Mouse (Mus musculus): Measurements from ENCODE around the gene Agl. TPM values are rescaled to one million over a fixed set of nuclear protein-coding genes. Genes with fewer than 3 reads are reported as not detected.
A peak's percentile ranks its signal among the peaks of the same experiment; 100 is the strongest.

The Agl gene
- 16.1 and 17.0 TPM in 2 replicates for polyA plus RNA-seq (2016; fragmentation: Nextera tagmentation; extraction: Ambion mirVana)

DNA sequence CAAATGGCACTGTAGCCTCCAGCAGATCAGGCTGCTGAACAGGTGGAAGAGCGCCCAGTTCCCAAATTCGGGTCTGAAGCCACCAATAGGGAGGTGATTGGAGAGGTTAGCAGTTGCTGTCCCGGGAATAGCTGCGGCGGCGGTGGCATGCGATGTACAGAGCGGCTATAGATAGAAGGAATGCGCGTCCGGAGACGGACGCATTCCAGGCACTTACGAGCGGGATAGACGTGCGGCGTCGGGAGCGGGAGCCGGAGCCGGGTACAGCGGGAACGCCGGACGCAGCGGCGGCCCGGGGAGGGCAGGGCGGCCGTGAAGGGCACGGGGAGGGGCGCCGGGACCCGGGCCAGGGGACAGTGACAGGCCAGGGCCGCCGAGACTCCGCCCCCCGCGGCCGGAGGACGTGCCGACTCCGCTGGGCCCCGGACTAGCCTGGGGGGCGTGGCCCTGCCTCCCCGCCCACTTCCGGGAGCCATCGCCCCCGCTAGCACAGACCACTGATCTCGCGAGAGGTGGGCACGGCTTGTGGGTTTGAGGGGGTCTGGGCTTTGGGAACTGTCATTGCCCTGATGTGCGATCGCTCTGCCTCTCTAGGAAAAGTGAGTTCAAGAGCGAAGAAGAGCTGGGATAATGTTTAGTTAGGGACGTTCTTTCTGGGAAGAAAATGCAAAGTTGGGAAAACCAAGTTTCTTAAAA is at the start of gene Agl:
TSS of gene Agl (minus strand) at position 356 of the 696 bp plus-strand sequence.
- no peaks in the 10 kb centered on the region for H3K36me3 ChIP-seq
- H3K9me3 ChIP-seq, result no peaks in the 10 kb centered on the region
- no peaks in the 10 kb centered on the region for H3K27me3 ChIP-seq
- peak within 1 kb of the TSS; percentile 84 for H3K27ac ChIP-seq (replicated peaks)
- peak within 1 kb of the TSS; percentile 84 for H3K4me3 ChIP-seq
- H3K4me1 ChIP-seq, result peaks cover 12% of the 10 kb centered on the region
- peak within 1 kb of the TSS; percentile 80 for H3K9ac ChIP-seq (replicated peaks)
- peak; percentile 100 for ATAC-seq (ENCODE audit: low FRiP score, low read depth)
- WGBS, result under 1% methylated on average over 54 of the region's 57 CpGs
- H3K4me2 ChIP-seq (replicated peaks), result peak within 1 kb of the TSS; percentile 70

DNA sequence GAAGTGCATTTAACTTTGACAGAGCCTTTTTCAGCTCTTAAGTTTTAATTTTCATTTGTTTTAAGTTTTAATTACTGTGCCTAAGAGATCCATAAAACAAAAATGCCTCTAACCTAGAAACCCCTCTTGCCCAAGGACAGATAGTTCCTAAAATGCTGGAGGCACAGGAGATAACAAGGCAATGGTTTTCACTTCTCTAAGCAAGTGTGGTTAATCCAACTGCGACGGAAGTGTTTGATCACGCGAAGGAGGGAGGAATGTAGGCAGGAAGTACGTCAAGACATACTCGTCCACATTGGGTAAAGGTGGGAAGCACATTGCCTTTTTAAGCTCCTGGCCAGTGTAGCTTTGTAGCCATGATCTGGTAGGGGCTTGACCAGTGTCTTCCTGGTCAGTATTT is 49.6 kb upstream of the Agl start:
- Histone ChIP-seq H3K4me1 (0 out of 2 replicates have a peak, but pooled peaks cover 6% of the 10 kb centered on the region), H3K36me3 (no peaks in the 10 kb centered on the region), H3K4me2 (replicated peaks) (no peak overlapping the region), H3K9me3 (no peaks in the 10 kb centered on the region), H3K27me3 (no peaks in the 10 kb centered on the region; the same call in 1 of the 2 replicates), H3K9ac (replicated peaks) (no peak overlapping the region), H3K4me3 (no peak overlapping the region), H3K27ac (replicated peaks) (no peak overlapping the region)
- no peak for ATAC-seq (ENCODE audit: low FRiP score, low read depth)
- WGBS, result 86% methylated on average over 6 of the region's 6 CpGs

DNA sequence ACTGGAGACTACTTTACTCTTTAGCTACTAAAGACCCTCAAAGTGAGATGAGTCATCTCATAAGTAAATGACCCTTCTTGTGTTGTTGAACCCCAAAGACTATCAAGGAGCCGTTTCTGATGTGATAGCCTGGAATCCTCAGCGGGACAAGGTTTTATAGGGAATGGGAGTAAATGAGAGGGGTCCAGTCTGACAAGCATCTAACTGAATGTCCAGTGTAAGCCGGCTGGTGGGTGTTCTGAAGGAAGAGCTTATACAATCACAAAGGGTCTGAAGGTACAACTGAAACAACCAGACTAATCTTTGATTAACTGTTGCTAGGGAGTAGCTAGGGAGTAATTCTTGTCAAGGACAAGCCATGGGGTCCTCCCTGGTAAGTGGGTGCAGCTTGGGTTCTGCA is 44.5 kb upstream of the Agl start:
- ATAC-seq (ENCODE audit: low FRiP score, low read depth), result no peak
- no peak overlapping the region for H3K9ac ChIP-seq (replicated peaks)
- no peaks in the 10 kb centered on the region for H3K4me1 ChIP-seq
- H3K36me3 ChIP-seq, result no peaks in the 10 kb centered on the region
- H3K4me2 ChIP-seq (replicated peaks), result no peak overlapping the region
- H3K9me3 ChIP-seq, result no peaks in the 10 kb centered on the region
- no peak overlapping the region for H3K27ac ChIP-seq (replicated peaks)
- no peak overlapping the region for H3K4me3 ChIP-seq
- H3K27me3 ChIP-seq, result no peaks in the 10 kb centered on the region
- 89% methylated on average over 3 of the region's 3 CpGs for WGBS

- Histone ChIP-seq H3K27ac (replicated peaks) (no peak overlapping the region), H3K9ac (replicated peaks) (no peak overlapping the region), H3K27me3 (no peaks in the 10 kb centered on the region), H3K4me2 (replicated peaks) (no peak overlapping the region), H3K4me1 (no peaks in the 10 kb centered on the region), H3K36me3 (no peaks in the 10 kb centered on the region), H3K9me3 (no peaks in the 10 kb centered on the region), H3K4me3 (no peak overlapping the region)
- WGBS, result 97% methylated on average over 1 of the region's 1 CpGs
- no peak for ATAC-seq (ENCODE audit: low FRiP score, low read depth)
These were observed 42.4 kb upstream of the Agl start for GRCm38 (mm10) chr3:116850376-116850775.

DNA sequence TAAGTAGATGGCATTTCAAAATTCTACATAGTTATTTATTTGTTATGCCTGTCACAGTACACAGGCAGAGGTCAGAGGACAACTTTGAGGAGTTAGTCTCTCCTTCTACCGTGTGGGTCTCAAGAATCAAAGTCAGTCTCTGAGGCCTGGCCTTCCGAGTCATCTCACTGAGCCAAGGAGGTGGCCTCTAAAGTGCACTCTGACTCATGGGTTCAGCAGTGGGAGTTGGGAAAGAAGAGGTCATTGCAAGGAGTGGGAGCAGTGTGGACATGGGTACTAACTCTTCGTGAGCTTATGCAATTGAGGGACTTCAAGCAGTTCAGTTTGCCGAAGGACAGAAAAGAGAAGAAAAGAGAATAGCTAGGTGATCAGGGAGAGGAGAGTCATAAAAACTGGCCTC is 41.0 kb upstream of the Agl start:
- H3K9me3 ChIP-seq, result no peaks in the 10 kb centered on the region
- ATAC-seq (ENCODE audit: low FRiP score, low read depth), result no peak
- WGBS, result 90% methylated on average over 4 of the region's 4 CpGs

GRCm38 (mm10) chr3:116848099-116848498 is 40.1 kb upstream of the Agl start:
- Histone ChIP-seq H3K4me2 (replicated peaks) (no peak overlapping the region), H3K9ac (replicated peaks) (no peak overlapping the region), H3K27me3 (no peaks in the 10 kb centered on the region), H3K36me3 (no peaks in the 10 kb centered on the region), H3K4me1 (no peaks in the 10 kb centered on the region), H3K9me3 (no peaks in the 10 kb centered on the region), H3K4me3 (no peak overlapping the region), H3K27ac (replicated peaks) (no peak overlapping the region)
- WGBS, result 96% methylated on average over 1 of the region's 1 CpGs
- ATAC-seq (ENCODE audit: low FRiP score, low read depth), result no peak

More for the DNA sequence above, 41.0 kb upstream of the Agl start:
- H3K9ac ChIP-seq (replicated peaks), result no peak overlapping the region
- no peaks in the 10 kb centered on the region for H3K4me1 ChIP-seq
- no peaks in the 10 kb centered on the region for H3K27me3 ChIP-seq
- no peak overlapping the region for H3K27ac ChIP-seq (replicated peaks)
- H3K4me3 ChIP-seq, result no peak overlapping the region
- H3K36me3 ChIP-seq, result no peaks in the 10 kb centered on the region
- no peak overlapping the region for H3K4me2 ChIP-seq (replicated peaks)

GRCm38 (mm10) chr3:116846084-116846483 is 38.1 kb upstream of the Agl start:
- ATAC-seq (ENCODE audit: low FRiP score, low read depth), result no peak
- WGBS, result 85% methylated on average over 4 of the region's 4 CpGs
- H3K4me2 ChIP-seq (replicated peaks), result no peak overlapping the region
- no peaks in the 10 kb centered on the region for H3K9me3 ChIP-seq
- H3K9ac ChIP-seq (replicated peaks), result no peak overlapping the region
- H3K27me3 ChIP-seq, result no peaks in the 10 kb centered on the region
- no peak overlapping the region for H3K27ac ChIP-seq (replicated peaks)
- no peaks in the 10 kb centered on the region for H3K36me3 ChIP-seq
- no peaks in the 10 kb centered on the region for H3K4me1 ChIP-seq
- H3K4me3 ChIP-seq, result no peak overlapping the region

DNA sequence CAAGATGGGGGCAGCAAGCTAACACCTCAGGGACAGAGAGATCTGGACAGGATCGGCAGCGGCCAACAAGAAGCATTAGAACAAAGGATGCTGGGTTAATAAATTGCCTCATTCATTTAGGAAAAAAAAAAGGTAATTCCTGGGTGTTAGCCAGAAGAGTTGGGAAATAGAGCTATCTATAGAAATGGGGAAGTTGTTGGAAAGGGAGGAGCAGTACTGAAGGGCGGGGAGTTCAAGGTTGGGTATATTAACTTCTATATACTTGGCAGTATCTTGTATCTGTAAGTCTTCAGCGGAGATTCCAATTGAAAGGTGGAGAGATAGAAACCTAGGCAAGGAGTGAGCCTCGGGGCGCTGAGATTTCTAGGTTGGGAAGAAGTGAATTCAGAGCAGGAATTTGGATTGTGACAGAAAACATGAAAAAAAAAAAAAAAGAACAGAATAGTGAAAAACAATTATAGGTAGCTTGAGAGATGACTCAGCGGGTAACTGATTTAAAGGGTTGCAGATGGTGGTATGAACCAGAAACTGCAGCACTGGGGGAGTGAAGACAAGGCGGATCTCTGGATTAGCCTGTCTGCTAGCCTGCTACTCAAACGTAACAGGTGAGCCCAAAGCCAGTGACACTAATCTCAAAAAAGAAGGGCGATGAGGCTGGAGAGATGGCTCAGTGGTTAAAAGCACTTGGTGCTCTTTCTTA is 37.1 kb upstream of the Agl start:
- Histone ChIP-seq H3K4me2 (replicated peaks) (no peak overlapping the region), H3K27ac (replicated peaks) (no peak overlapping the region), H3K9me3 (no peaks in the 10 kb centered on the region), H3K4me1 (no peaks in the 10 kb centered on the region), H3K9ac (replicated peaks) (no peak overlapping the region), H3K4me3 (no peak overlapping the region), H3K27me3 (no peaks in the 10 kb centered on the region), H3K36me3 (no peaks in the 10 kb centered on the region)
- WGBS, result 87% methylated on average over 10 of the region's 10 CpGs
- no peak for ATAC-seq (ENCODE audit: low FRiP score, low read depth)

DNA sequence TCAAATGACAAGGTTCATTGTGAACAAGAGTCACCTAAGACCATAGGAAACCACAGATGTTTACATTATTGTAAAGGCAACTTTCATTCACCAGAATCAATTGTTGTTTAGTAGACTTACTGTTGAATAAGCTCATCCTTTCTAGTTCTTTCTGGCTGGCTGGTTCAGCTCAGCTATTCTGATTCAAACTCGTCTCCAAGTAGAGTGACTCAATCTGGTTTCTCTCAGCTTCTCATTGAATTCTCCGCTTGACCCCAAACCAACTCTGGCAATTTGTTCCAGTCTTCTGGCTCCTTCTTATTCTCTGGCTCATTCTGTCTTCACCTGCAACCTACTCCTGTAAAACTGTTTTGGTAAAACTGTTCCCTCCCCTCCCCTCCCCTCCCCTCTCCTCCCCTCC is 33.3 kb upstream of the Agl start:
- WGBS, result 81% methylated on average over 2 of the region's 2 CpGs
- Histone ChIP-seq H3K4me2 (replicated peaks) (no peak overlapping the region), H3K27ac (replicated peaks) (no peak overlapping the region), H3K9me3 (no peaks in the 10 kb centered on the region), H3K4me1 (no peaks in the 10 kb centered on the region), H3K4me3 (no peak overlapping the region), H3K9ac (replicated peaks) (no peak overlapping the region), H3K27me3 (no peaks in the 10 kb centered on the region), H3K36me3 (no peaks in the 10 kb centered on the region)
- ATAC-seq (ENCODE audit: low FRiP score, low read depth), result no peak

DNA sequence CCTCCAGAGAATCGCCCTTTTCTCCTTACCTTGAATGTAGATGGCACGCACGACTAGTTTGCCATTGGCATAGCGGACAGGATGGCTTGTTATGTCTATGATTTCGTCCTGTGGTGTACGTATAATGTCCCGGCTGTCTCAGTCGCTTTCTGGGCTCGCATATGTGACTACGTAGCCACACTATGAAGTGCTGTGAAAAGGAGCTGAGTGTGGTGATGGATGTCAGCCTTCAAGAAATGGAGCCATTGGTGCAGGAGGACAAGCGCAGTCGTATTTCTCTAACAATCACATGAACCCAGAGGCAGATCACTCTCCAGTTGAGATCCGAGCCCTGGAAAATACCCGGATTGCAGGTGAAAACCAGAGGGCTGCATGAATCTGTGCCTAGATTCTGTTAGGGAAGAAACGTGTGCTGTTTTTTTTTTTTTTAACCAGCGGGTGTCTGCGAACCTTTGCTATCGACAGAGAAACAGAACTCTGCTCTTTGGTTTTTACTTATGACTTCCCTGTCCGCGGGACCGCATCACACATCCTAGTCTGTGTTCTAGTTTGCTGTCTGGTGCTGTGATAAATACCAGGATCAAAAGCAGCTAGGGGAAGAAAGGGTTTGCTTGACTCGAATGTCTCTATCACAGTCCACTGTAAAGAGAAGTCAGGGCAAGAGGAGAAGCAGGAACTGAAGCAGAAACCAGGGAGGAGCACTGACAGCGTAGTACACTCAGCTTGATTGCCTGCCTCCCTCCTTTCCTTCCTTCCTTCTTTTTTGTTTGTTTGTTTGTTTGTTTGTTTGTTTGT is 28.9 kb upstream of the Agl start:
- Histone ChIP-seq H3K36me3 (no peaks in the 10 kb centered on the region), H3K27me3 (no peaks in the 10 kb centered on the region), H3K27ac (replicated peaks) (no peak overlapping the region), H3K4me1 (no peaks in the 10 kb centered on the region), H3K9me3 (no peaks in the 10 kb centered on the region), H3K4me3 (no peak overlapping the region), H3K9ac (replicated peaks) (no peak overlapping the region), H3K4me2 (replicated peaks) (no peak overlapping the region)
- ATAC-seq (ENCODE audit: low FRiP score, low read depth), result 0 out of 2 replicates have a peak, but pooled peaks have one; percentile 1
- 82% methylated on average over 23 of the region's 23 CpGs for WGBS

GRCm38 (mm10) chr3:116835770-116836680 is 28.1 kb upstream of the Agl start:
- Histone ChIP-seq H3K4me3 (peak overlapping the region; percentile 40), H3K27me3 (no peaks in the 10 kb centered on the region), H3K4me1 (no peaks in the 10 kb centered on the region), H3K27ac (replicated peaks) (no peak overlapping the region), H3K36me3 (no peaks in the 10 kb centered on the region), H3K4me2 (replicated peaks) (peak overlapping the region; percentile 61), H3K9ac (replicated peaks) (peak overlapping the region; percentile 60), H3K9me3 (no peaks in the 10 kb centered on the region)
- peak; percentile 80 for ATAC-seq (ENCODE audit: low FRiP score, low read depth)
- 24% methylated on average over 21 of the region's 21 CpGs for WGBS
